Mouse (Mus musculus): ENCODE measurements around the gene Fam196a. TPM values are rescaled to one million over a fixed set of nuclear protein-coding genes. Genes with fewer than 3 reads are reported as not detected.

The Fam196a gene
- polyA plus RNA-seq, 1 experiment: not detected

DNA sequence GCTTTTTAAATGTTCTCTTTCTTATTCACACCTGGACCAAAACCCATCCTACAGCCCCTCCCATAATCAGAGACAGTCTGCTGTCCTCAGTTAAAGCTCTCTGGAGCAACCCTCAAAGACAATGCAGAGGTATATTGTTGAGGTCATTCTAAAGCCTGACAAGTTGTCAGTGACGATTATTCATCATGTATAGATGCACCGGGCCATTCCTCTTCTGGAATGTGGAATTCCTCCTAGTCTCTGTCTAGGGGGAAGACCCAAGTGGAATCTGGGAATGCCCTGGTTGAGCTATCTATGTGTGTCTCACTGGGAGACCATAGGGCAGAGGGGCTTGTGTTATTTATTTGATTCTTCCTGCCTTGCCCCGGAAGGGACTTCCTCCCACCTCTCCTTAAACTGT is 65.7 kb downstream of the Fam196a start:
- H3K9me3 ChIP-seq (ENCODE audit: control insufficient read depth, low read length): no peaks in the 10 kb centered on the region
- TF ChIP-seq TAL1 (IDR thresholded peaks at IDR 0.05; ENCODE audit: low read length) (no peak), GATA1 (IDR thresholded peaks at IDR 0.05; ENCODE audit: low read length) (no peak)
- no peaks in the 10 kb centered on the region for H3K4me1 ChIP-seq (ENCODE audit: control insufficient read depth)
- H3K27me3 ChIP-seq (ENCODE audit: control insufficient read depth): no peaks in the 10 kb centered on the region
- no peaks in the 10 kb centered on the region for H3K36me3 ChIP-seq (ENCODE audit: control insufficient read depth)
- no peak overlapping the region for H3K4me3 ChIP-seq (replicated peaks)

DNA sequence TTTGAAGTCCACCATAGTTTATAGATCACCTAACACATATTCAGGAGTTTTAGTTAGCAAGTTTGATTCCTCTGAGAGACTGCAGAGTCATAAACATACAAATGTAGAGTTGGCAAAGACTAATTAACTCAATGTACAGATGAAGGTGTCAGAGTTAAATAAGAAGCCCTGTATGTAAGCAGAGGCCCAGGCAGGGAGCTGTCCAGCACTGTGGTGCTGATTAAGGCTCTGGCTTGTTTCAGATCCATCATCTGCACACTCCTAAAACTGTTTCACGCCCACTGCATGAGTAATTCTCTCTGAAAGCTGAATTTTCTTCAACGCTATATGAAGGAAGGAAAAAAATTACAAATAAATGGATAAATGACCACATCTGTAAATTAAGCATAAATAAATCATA is 74.1 kb downstream of the Fam196a start:
- Histone ChIP-seq H3K4me3 (replicated peaks) (no peak overlapping the region), H3K4me1 (ENCODE audit: control insufficient read depth) (no peaks in the 10 kb centered on the region), H3K36me3 (ENCODE audit: control insufficient read depth) (no peaks in the 10 kb centered on the region), H3K9me3 (ENCODE audit: control insufficient read depth, low read length) (peaks cover 5% of the 10 kb centered on the region; the same call in 1 of the 2 replicates), H3K27me3 (ENCODE audit: control insufficient read depth) (no peaks in the 10 kb centered on the region)
- TF ChIP-seq GATA1 (IDR thresholded peaks at IDR 0.05; ENCODE audit: low read length) (no peak), TAL1 (IDR thresholded peaks at IDR 0.05; ENCODE audit: low read length) (no peak)

DNA sequence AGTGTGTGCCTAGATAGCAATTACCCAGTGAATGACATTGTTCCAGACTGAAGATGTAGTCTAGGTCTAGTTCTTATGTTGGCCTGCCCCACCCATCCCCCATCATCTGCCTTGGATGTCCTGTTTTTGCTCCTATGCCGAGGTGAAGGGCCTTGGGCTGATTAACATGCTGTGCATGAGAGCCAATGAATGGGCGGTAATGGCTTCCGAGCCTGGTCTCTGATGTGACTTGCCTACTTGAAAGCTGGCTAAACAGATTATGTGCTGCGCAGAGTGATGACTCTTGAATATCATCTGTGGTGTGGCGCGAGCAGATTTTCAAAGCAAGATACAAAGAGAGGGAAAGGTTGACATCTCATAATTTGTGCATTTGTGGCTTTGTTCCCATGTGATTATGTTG is 76.2 kb downstream of the Fam196a start:
- Histone ChIP-seq H3K36me3 (ENCODE audit: control insufficient read depth) (no peaks in the 10 kb centered on the region), H3K4me3 (replicated peaks) (no peak overlapping the region), H3K9me3 (ENCODE audit: control insufficient read depth, low read length) (peaks cover 9% of the 10 kb centered on the region; the same call in 1 of the 2 replicates), H3K4me1 (ENCODE audit: control insufficient read depth) (no peaks in the 10 kb centered on the region), H3K27me3 (ENCODE audit: control insufficient read depth) (no peaks in the 10 kb centered on the region)
- no peak for TF ChIP-seq GATA1 (IDR thresholded peaks at IDR 0.05; ENCODE audit: low read length)
- TF ChIP-seq TAL1 (IDR thresholded peaks at IDR 0.05; ENCODE audit: low read length): no peak

DNA sequence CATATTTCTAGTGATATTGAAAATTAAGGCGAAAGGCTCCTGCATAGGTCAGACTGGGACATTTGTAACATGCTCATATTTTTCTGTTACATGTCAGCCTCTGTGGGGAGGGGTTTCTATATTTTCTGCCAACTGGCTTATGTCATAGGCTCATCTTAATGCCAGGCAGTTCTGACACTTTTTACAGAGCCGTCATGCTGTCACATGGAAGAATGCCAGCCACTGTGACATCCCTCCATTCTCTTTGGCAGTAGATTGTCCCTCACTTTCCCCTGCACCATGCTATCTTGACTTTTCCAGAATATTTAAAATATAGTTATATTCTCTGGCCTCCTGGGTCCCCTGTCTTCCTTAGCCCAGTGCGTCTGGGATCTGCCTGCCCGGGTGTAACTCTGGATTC is 95.5 kb downstream of the Fam196a start:
- H3K4me3 ChIP-seq (replicated peaks): no peak overlapping the region

DNA sequence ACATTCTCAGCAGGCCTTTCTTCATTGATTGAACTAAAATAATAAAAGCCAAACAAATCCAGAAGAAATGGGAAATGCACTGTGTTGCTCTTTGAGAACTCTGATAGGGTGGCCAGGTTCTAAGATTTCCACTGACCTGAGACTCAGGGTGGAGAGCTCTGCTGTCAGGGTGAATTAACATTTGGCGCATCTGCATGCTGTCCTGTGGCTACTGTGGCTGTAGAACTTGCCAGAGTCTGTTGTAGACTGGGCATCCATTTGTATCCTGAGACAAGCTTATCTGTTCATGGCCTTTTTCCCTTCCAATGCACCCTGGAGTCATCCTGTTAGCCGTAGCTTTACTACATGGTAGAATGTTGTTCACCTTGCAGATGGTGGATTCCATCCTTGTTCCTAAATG is 98.2 kb downstream of the Fam196a start:
- no peaks in the 10 kb centered on the region for H3K4me1 ChIP-seq (ENCODE audit: control insufficient read depth)
- no peaks in the 10 kb centered on the region; the same call in 1 of the 2 replicates for H3K27me3 ChIP-seq (ENCODE audit: control insufficient read depth)
- H3K9me3 ChIP-seq (ENCODE audit: control insufficient read depth, low read length): peaks cover 6% of the 10 kb centered on the region
- no peaks in the 10 kb centered on the region for H3K36me3 ChIP-seq (ENCODE audit: control insufficient read depth)
- H3K4me3 ChIP-seq (replicated peaks): no peak overlapping the region
- TF ChIP-seq TAL1 (IDR thresholded peaks at IDR 0.05; ENCODE audit: low read length) (no peak), GATA1 (IDR thresholded peaks at IDR 0.05; ENCODE audit: low read length) (no peak)

More for the DNA sequence above, 95.5 kb downstream of the Fam196a start:
- Histone ChIP-seq H3K36me3 (ENCODE audit: control insufficient read depth) (no peaks in the 10 kb centered on the region), H3K27me3 (ENCODE audit: control insufficient read depth) (no peaks in the 10 kb centered on the region; the same call in 1 of the 2 replicates), H3K9me3 (ENCODE audit: control insufficient read depth, low read length) (peaks cover 10% of the 10 kb centered on the region), H3K4me1 (ENCODE audit: control insufficient read depth) (no peaks in the 10 kb centered on the region)
- no peak for TF ChIP-seq TAL1 (IDR thresholded peaks at IDR 0.05; ENCODE audit: low read length)
- TF ChIP-seq GATA1 (IDR thresholded peaks at IDR 0.05; ENCODE audit: low read length): no peak

Data from erythroblast, embryonic 14.5 days (primary cell).